Mouse (Mus musculus) midbrain, embryonic 10.5 days (tissue): ENCODE measurements around the gene Olfr553. TPM values are rescaled to one million over a fixed set of nuclear protein-coding genes. Genes with fewer than 3 reads are reported as not detected.
"Not testable (repeated sequence)": the region's sequence is repeated elsewhere in the genome, so short reads cannot be mapped to it uniquely, and the experiment has no call there.

Experiments
- DNase-seq: peaks from one replicate; pipeline ENCODE4 v3.0.0-alpha.2; 2017; ENCODE audit warnings: low spot score
- H3K27ac ChIP-seq: fragments of 300-500 bp; sonication (generic); replicated peaks from 2 replicates; pipeline ENCODE4 v1.5.1; 2016; ENCODE audit warnings: mild to moderate bottlenecking
- H3K27me3 ChIP-seq: fragments of 300-500 bp; sonication (generic); 2 replicates; pipeline ENCODE4 v1.6.1; 2016; ENCODE audit warnings: low read depth, mild to moderate bottlenecking; ENCODE audit not compliant: poor library complexity, severe bottlenecking
- H3K36me3 ChIP-seq: fragments of 300-500 bp; sonication (generic); 2 replicates; pipeline ENCODE4 v1.6.1; 2016; ENCODE audit warnings: mild to moderate bottlenecking, moderate library complexity
- H3K4me1 ChIP-seq: fragments of 300-500 bp; sonication (generic); 2 replicates; pipeline ENCODE4 v1.6.1; 2016
- H3K4me3 ChIP-seq: fragments of 300-500 bp; sonication (generic); 2 replicates; pipeline ENCODE4 v1.5.1; 2016; ENCODE audit warnings: mild to moderate bottlenecking, moderate library complexity
- H3K9me3 ChIP-seq: fragments of 300-500 bp; sonication (generic); replicated peaks from 2 replicates; pipeline ENCODE4 v1.6.1; 2016; ENCODE audit warnings: mild to moderate bottlenecking
- WGBS: fragments of 180-500 bp; shearing (Covaris S2); methylation state at CpG from one replicate; pipeline ENCODE4 v1.1.7; 2016; 5-methylcytosine and 5-hydroxymethylcytosine counted together
- polyA plus RNA-seq: library from polyadenylated mRNA; unstranded; fragments of >200 nt; fragmentation: Nextera tagmentation; extraction: Ambion mirVana; gene quantifications from 2 replicates; pipeline ENCODE4 v1.2.1, GENCODE M21; 2016

Gene Olfr553
- polyA plus RNA-seq: not detected in 2 replicates

- Histone ChIP-seq H3K27ac (no peak within 1 kb of the TSS), H3K27me3 (no peaks in the 10 kb centered on the region), H3K4me1 (no peaks in the 10 kb centered on the region), H3K4me3 (no peak within 1 kb of the TSS), H3K9me3 (no peaks in the 10 kb centered on the region), H3K36me3 (no peaks in the 10 kb centered on the region)
- DNase-seq: no peak
Measured at GRCm38 (mm10) chr7:102618118-102618517, at the start of gene Olfr553. TSS of gene Olfr553 (minus strand) at chr7:102618218.

- Histone ChIP-seq H3K27me3 (no peaks in the 10 kb centered on the region), H3K27ac (no peak overlapping the region), H3K4me3 (no peak overlapping the region), H3K9me3 (no peaks in the 10 kb centered on the region), H3K36me3 (no peaks in the 10 kb centered on the region), H3K4me1 (no peaks in the 10 kb centered on the region)
- WGBS: 55% methylated on average over 2 of the region's 2 CpGs
- DNase-seq: no peak
Measured at GRCm38 (mm10) chr7:102665378-102665777, 47.4 kb upstream of the Olfr553 start.

- H3K27ac ChIP-seq: no peak within 1 kb of the TSS
- no peaks in the 10 kb centered on the region for H3K36me3 ChIP-seq
- WGBS: 58% methylated on average over 3 of the region's 3 CpGs
- DNase-seq: no peak
- H3K9me3 ChIP-seq: no peaks in the 10 kb centered on the region
- H3K4me1 ChIP-seq: no peaks in the 10 kb centered on the region
- H3K27me3 ChIP-seq: no peaks in the 10 kb centered on the region
- no peak within 1 kb of the TSS for H3K4me3 ChIP-seq
Measured at GRCm38 (mm10) chr7:102664599-102664998, 46.6 kb upstream of the Olfr553 start, which contains the start of gene Olfr556. TSS of gene Olfr556 (plus strand) at chr7:102664899.

- Histone ChIP-seq H3K36me3 (no peaks in the 10 kb centered on the region), H3K4me3 (no peak within 1 kb of the TSS), H3K27ac (no peak within 1 kb of the TSS), H3K27me3 (no peaks in the 10 kb centered on the region), H3K4me1 (no peaks in the 10 kb centered on the region), H3K9me3 (no peaks in the 10 kb centered on the region)
- DNase-seq: no peak
- 79% methylated on average over 1 of the region's 1 CpGs for WGBS
Measured at GRCm38 (mm10) chr7:102658523-102658922, 40.5 kb upstream of the Olfr553 start, which contains the start of gene Olfr555. TSS of gene Olfr555 (plus strand) at chr7:102658823.

DNA sequence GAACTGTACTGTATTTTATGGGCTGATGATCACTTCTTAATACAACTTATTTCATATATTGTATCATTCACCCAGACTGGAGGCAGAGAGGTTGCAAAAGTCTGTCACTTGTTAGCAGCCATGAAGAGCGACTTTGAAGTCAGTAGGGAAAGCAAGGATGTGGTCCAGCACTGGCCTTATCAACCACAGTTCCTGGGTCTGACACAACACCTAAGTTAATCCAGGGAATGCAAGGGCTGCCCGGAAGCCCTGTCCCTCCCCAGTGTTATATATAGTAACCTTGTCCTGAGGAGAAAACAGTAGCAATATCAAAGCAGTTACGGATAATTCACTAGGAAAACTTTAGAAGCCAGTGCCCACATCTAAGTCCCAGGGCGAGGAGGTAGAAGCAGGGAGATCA is 26.9 kb upstream of the Olfr553 start:
- 90% methylated on average over 4 of the region's 4 CpGs for WGBS
- not testable (repeated sequence) for H3K9me3 ChIP-seq, H3K27ac ChIP-seq, H3K27me3 ChIP-seq, H3K4me1 ChIP-seq, DNase-seq, H3K4me3 ChIP-seq, H3K36me3 ChIP-seq

- Histone ChIP-seq H3K9me3 (no peaks in the 10 kb centered on the region), H3K27me3 (no peaks in the 10 kb centered on the region), H3K4me3 (no peak within 1 kb of the TSS), H3K27ac (no peak within 1 kb of the TSS), H3K4me1 (no peaks in the 10 kb centered on the region), H3K36me3 (no peaks in the 10 kb centered on the region)
- DNase-seq: no peak
- 76% methylated on average over 1 of the region's 1 CpGs for WGBS
Measured at GRCm38 (mm10) chr7:102638132-102638531, 20.1 kb upstream of the Olfr553 start, which contains the start of gene Olfr554. TSS of gene Olfr554 (plus strand) at chr7:102638432.

GRCm38 (mm10) chr7:102636665-102637064 is 18.6 kb upstream of the Olfr553 start:
- WGBS: 41% methylated on average over 3 of the region's 3 CpGs

GRCm38 (mm10) chr7:102620368-102620767 is 2.4 kb upstream of the Olfr553 start:
- not testable (repeated sequence) for H3K4me3 ChIP-seq

More at GRCm38 (mm10) chr7:102636665-102637064, 18.6 kb upstream of the Olfr553 start:
- no peak overlapping the region for H3K27ac ChIP-seq
- H3K9me3 ChIP-seq: no peaks in the 10 kb centered on the region
- no peak overlapping the region for H3K4me3 ChIP-seq
- no peak for DNase-seq
- H3K36me3 ChIP-seq: no peaks in the 10 kb centered on the region
- H3K4me1 ChIP-seq: no peaks in the 10 kb centered on the region
- no peaks in the 10 kb centered on the region for H3K27me3 ChIP-seq

GRCm38 (mm10) chr7:102619608-102620007 is 1.6 kb upstream of the Olfr553 start:
- no peaks in the 10 kb centered on the region for H3K36me3 ChIP-seq
- no peaks in the 10 kb centered on the region for H3K4me1 ChIP-seq
- H3K4me3 ChIP-seq: no peak overlapping the region
- WGBS: 84% methylated on average over 5 of the region's 5 CpGs
- no peaks in the 10 kb centered on the region for H3K9me3 ChIP-seq
- no peaks in the 10 kb centered on the region for H3K27me3 ChIP-seq
- no peak for DNase-seq
- H3K27ac ChIP-seq: no peak overlapping the region

More at GRCm38 (mm10) chr7:102620368-102620767, 2.4 kb upstream of the Olfr553 start:
- not testable (repeated sequence) for H3K27ac ChIP-seq, H3K36me3 ChIP-seq, H3K27me3 ChIP-seq, H3K9me3 ChIP-seq, H3K4me1 ChIP-seq, DNase-seq
- WGBS: 88% methylated on average over 19 of the region's 19 CpGs

DNA sequence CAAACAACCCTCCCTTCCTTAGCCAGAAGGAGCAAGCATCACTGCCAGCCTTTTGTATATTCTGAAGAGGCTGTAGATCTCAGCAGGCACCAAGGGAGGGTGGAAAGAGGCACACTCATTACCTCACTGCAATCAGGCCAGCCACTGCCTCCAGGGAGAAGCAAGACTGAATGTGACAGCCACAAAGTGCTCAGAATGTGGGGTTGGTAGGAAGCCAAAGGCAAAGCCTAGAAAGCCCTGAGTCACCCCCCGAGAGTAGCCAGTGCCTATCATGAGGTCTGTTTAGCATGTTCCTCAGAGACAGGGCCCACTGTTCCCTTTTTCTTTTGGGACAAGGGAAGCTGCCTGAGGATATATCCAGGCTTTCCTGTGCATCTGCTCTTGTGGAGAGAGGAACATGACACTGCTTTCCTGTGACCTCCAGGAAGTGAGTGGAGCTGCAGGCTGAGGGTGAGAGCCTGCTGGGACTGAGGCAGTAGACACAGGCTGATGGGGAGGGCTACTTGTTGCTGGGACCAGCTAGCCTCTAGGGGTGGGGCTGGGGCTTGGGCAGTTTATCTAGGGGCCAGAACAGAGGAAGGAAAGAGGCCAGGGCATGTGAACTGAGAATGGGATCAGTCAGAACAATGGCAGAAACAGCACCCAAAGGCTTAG is 20.5 kb downstream of the Olfr553 start, which contains the start of gene Olfr552:
Olfr552 (plus strand) TSS at position 393 of the 654 bp plus-strand sequence.
- DNase-seq: no peak
- WGBS: 81% methylated on average over 1 of the region's 1 CpGs
- H3K4me1 ChIP-seq: no peaks in the 10 kb centered on the region
- no peaks in the 10 kb centered on the region for H3K9me3 ChIP-seq
- H3K27me3 ChIP-seq: no peaks in the 10 kb centered on the region
- H3K4me3 ChIP-seq: no peak within 1 kb of the TSS
- no peak within 1 kb of the TSS for H3K27ac ChIP-seq
- H3K36me3 ChIP-seq: no peaks in the 10 kb centered on the region

DNA sequence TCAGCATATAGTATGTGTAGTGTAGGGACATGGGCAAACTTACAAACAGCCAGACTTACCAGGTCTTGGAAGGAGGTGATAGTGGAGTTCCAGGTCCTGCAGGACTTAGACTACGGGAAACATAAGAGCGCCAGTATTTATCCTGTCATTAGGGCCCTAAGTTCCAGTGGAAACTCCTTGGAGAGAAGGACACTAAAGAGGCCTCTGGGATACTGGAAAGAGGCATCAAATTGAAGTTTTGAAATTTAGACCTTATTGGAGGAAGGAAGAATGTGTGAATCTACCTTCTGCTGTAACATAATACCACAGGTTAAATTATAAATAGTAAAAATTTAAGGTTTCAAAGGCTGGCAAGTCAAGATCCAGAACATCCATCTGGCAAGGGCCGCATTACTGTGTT is 26.2 kb downstream of the Olfr553 start, which contains the start of gene Olfr551:
Olfr551 (minus strand) TSS at position 101 of the 400 bp plus-strand sequence.
- no peak for DNase-seq
- Histone ChIP-seq H3K27ac (no peak within 1 kb of the TSS), H3K27me3 (no peaks in the 10 kb centered on the region), H3K4me3 (no peak within 1 kb of the TSS), H3K36me3 (no peaks in the 10 kb centered on the region), H3K9me3 (no peaks in the 10 kb centered on the region), H3K4me1 (no peaks in the 10 kb centered on the region)
- 96% methylated on average over 3 of the region's 3 CpGs for WGBS

GRCm38 (mm10) chr7:102575998-102576397 is 42.0 kb downstream of the Olfr553 start:
- Histone ChIP-seq H3K27ac (no peak overlapping the region), H3K36me3 (no peaks in the 10 kb centered on the region), H3K27me3 (peaks cover 10% of the 10 kb centered on the region; the same call in 1 of the 2 replicates), H3K4me1 (peaks cover 22% of the 10 kb centered on the region), H3K9me3 (no peaks in the 10 kb centered on the region), H3K4me3 (no peak overlapping the region)
- DNase-seq: no peak
- 64% methylated on average over 6 of the region's 6 CpGs for WGBS

DNA sequence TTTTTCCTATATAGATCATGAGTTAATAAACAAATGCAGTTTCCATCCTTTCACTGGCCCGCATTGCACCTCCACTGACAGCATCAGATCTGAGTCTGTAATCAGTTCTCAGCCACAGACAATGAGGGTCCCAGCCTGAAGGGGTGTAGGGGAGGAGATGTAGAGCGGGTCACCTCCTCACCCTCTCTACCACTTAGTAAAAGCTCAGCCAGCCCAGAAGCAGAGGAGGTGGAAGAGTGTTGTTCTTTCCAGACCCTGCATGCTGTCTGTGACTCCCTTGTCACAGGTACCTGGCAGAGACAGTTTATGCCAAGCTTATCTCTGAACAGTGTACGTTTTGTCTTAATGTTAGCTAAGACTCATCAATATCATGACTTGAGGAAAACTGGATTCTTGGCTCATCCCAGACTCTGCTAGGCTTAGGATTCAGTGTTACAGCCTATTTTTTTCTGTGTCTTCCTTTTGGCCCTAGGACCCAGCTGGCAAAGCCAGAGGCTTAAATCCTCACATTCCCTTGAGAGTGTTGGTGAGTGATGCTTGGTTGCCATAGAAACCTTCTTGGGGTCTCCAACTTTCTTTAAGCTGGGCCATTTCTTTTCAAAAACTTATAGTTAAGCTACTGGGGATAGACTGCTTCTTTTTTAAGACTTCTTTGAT is 44.7 kb downstream of the Olfr553 start:
- peaks cover 22% of the 10 kb centered on the region for H3K4me1 ChIP-seq
- no peak overlapping the region for H3K4me3 ChIP-seq
- no peaks in the 10 kb centered on the region for H3K36me3 ChIP-seq
- peaks cover 10% of the 10 kb centered on the region; the same call in 1 of the 2 replicates for H3K27me3 ChIP-seq
- H3K9me3 ChIP-seq: no peaks in the 10 kb centered on the region
- WGBS: 53% methylated on average over 3 of the region's 3 CpGs
- DNase-seq: peak; percentile 53
- peak overlapping the region; percentile 57 for H3K27ac ChIP-seq
